Mouse (Mus musculus) lung, embryonic 14.5 days (tissue): ENCODE results near the gene Ccdc88b. TPM values are rescaled to one million over a fixed set of nuclear protein-coding genes. Genes with fewer than 3 reads are reported as not detected.
A peak's percentile ranks its signal among the peaks of the same experiment; 100 is the strongest.

Experiments
- ATAC-seq: fragments of 200-750 bp; cut with Nextera tagmentation; 2 replicates; pipeline ENCODE4 v1.8.0; 2017; ENCODE audit warnings: mild to moderate bottlenecking, moderate TSS enrichment, moderate library complexity; ENCODE audit not compliant: insufficient read depth
- DNase-seq: peaks from one replicate; pipeline ENCODE4 v3.0.0-alpha.2; 2015
- H3K27ac ChIP-seq: fragments of 300-500 bp; sonication (generic); 2 replicates; pipeline ENCODE4 v1.5.1; 2014; ENCODE audit warnings: low read depth, mild to moderate bottlenecking, moderate library complexity
- H3K27me3 ChIP-seq: fragments of 300-500 bp; sonication (generic); 2 replicates; pipeline ENCODE4 v1.6.1; 2014; ENCODE audit warnings: low read length, control low read depth; ENCODE audit not compliant: insufficient read depth
- H3K36me3 ChIP-seq: fragments of 300-500 bp; sonication (generic); 2 replicates; pipeline ENCODE4 v1.6.1; 2014; ENCODE audit warnings: control low read depth; ENCODE audit not compliant: insufficient read depth
- H3K4me1 ChIP-seq: fragments of 300-500 bp; sonication (generic); 2 replicates; pipeline ENCODE4 v1.6.1; 2014; ENCODE audit warnings: antibody characterized with exemption, control low read depth; ENCODE audit not compliant: insufficient read depth
- H3K4me2 ChIP-seq: fragments of 300-500 bp; sonication (generic); 2 replicates; pipeline ENCODE4 v1.6.1; 2014; ENCODE audit warnings: mild to moderate bottlenecking
- H3K4me3 ChIP-seq: fragments of 300-500 bp; sonication (generic); 2 replicates; pipeline ENCODE4 v1.5.1; 2014; ENCODE audit warnings: low read depth, low read length
- H3K9ac ChIP-seq: fragments of 300-500 bp; sonication (generic); 2 replicates; pipeline ENCODE4 v1.6.1; 2014
- H3K9me3 ChIP-seq: fragments of 300-500 bp; sonication (generic); 2 replicates; pipeline ENCODE4 v1.6.1; 2016; ENCODE audit warnings: low read depth, low read length, control low read depth
- CTCF ChIP-seq: IDR thresholded peaks from 2 replicates; pipeline ENCODE4 v1.5.1; 2016; ENCODE audit warnings: antibody characterized with exemption, low read depth
- WGBS: fragments of 180-500 bp; shearing (Covaris S2); extraction: QIAGEN DNeasy Blood & Tissue Kit; methylation state at CpG from one replicate; pipeline ENCODE4 v1.1.7; 2014; 5-methylcytosine and 5-hydroxymethylcytosine counted together
- polyA plus RNA-seq: library from polyadenylated mRNA; unstranded; fragments of >200 nt; fragmentation: Nextera tagmentation; extraction: Ambion mirVana; gene quantifications from 2 replicates; pipeline ENCODE4 v1.2.1, GENCODE M21; 2014

Ccdc88b gene
- polyA plus RNA-seq, 1 experiment from 2014 or later, result 1.5 TPM

- H3K4me3 ChIP-seq, result no peak overlapping the region
- no peaks in the 10 kb centered on the region for H3K9me3 ChIP-seq
- whole genome bisulfite sequencing, result 66% methylated on average over 5 of the region's 5 CpGs
- TF ChIP-seq CTCF, result peak; percentile 67
- no peaks in the 10 kb centered on the region for H3K27me3 ChIP-seq
- H3K4me1 ChIP-seq, result no peaks in the 10 kb centered on the region
- H3K9ac ChIP-seq, result no peak overlapping the region
- no peak for ATAC-seq
- no peak overlapping the region for H3K27ac ChIP-seq
- H3K36me3 ChIP-seq, result no peaks in the 10 kb centered on the region
- no peak overlapping the region for H3K4me2 ChIP-seq
- DNase-seq, result peak; percentile 41
These were observed 13.7 kb upstream of the Ccdc88b start for GRCm38 (mm10) chr19:6871574-6872271.

GRCm38 (mm10) chr19:6869355-6869754 is 11.3 kb upstream of the Ccdc88b start:
- no peaks in the 10 kb centered on the region for H3K9me3 ChIP-seq
- ATAC-seq (peak; percentile 69; the same call in 1 of the 2 replicates), DNase-seq (peak; percentile 74)
- 0 out of 2 replicates have a peak overlapping the region, but pooled peaks have one; percentile 3 for H3K4me3 ChIP-seq
- no peak overlapping the region for H3K27ac ChIP-seq
- WGBS, result under 1% methylated on average over 5 of the region's 5 CpGs
- TF ChIP-seq CTCF, result no peak
- no peaks in the 10 kb centered on the region for H3K4me1 ChIP-seq
- no peaks in the 10 kb centered on the region for H3K36me3 ChIP-seq
- H3K4me2 ChIP-seq, result peak overlapping the region; percentile 49
- H3K27me3 ChIP-seq, result no peaks in the 10 kb centered on the region
- H3K9ac ChIP-seq, result 0 out of 2 replicates have a peak overlapping the region, but pooled peaks have one; percentile 4

- no peaks in the 10 kb centered on the region for H3K4me1 ChIP-seq
- H3K36me3 ChIP-seq, result no peaks in the 10 kb centered on the region
- H3K4me2 ChIP-seq, result no peak overlapping the region
- H3K4me3 ChIP-seq, result no peak overlapping the region
- no peaks in the 10 kb centered on the region for H3K9me3 ChIP-seq
- TF ChIP-seq CTCF, result no peak
- ATAC-seq (no peak), DNase-seq (no peak)
- no peaks in the 10 kb centered on the region for H3K27me3 ChIP-seq
- 89% methylated on average over 4 of the region's 4 CpGs for WGBS
- no peak overlapping the region for H3K9ac ChIP-seq
- no peak overlapping the region for H3K27ac ChIP-seq
These were observed 3.4 kb upstream of the Ccdc88b start for GRCm38 (mm10) chr19:6861451-6861850.

- 0 out of 2 replicates have a peak, but pooled peaks cover 4% of the 10 kb centered on the region for H3K27me3 ChIP-seq
- ATAC-seq, result no peak
- no peak overlapping the region for H3K4me2 ChIP-seq
- H3K9ac ChIP-seq, result no peak overlapping the region
- no peak overlapping the region for H3K4me3 ChIP-seq
- no peaks in the 10 kb centered on the region for H3K9me3 ChIP-seq
- no peak for DNase-seq
- no peak overlapping the region for H3K27ac ChIP-seq
- 78% methylated on average over 6 of the region's 6 CpGs for WGBS
- H3K4me1 ChIP-seq, result 0 out of 2 replicates have a peak, but pooled peaks cover 1% of the 10 kb centered on the region
- no peaks in the 10 kb centered on the region for H3K36me3 ChIP-seq
- TF ChIP-seq CTCF, result no peak
These were observed 2.7 kb upstream of the Ccdc88b start for GRCm38 (mm10) chr19:6860706-6861105.

- TF ChIP-seq CTCF, result no peak
- 0 out of 2 replicates have a peak, but pooled peaks cover 8% of the 10 kb centered on the region for H3K27me3 ChIP-seq
- no peak overlapping the region for H3K27ac ChIP-seq
- 0 out of 2 replicates have a peak, but pooled peaks cover 7% of the 10 kb centered on the region for H3K4me1 ChIP-seq
- no peaks in the 10 kb centered on the region for H3K36me3 ChIP-seq
- no peak overlapping the region for H3K9ac ChIP-seq
- no peak overlapping the region for H3K4me3 ChIP-seq
- H3K9me3 ChIP-seq, result no peaks in the 10 kb centered on the region
- WGBS, result 81% methylated on average over 3 of the region's 3 CpGs
- no peak overlapping the region for H3K4me2 ChIP-seq
- DNase-seq (no peak), ATAC-seq (no peak)
These were observed 2.0 kb upstream of the Ccdc88b start for GRCm38 (mm10) chr19:6859971-6860370.

DNA sequence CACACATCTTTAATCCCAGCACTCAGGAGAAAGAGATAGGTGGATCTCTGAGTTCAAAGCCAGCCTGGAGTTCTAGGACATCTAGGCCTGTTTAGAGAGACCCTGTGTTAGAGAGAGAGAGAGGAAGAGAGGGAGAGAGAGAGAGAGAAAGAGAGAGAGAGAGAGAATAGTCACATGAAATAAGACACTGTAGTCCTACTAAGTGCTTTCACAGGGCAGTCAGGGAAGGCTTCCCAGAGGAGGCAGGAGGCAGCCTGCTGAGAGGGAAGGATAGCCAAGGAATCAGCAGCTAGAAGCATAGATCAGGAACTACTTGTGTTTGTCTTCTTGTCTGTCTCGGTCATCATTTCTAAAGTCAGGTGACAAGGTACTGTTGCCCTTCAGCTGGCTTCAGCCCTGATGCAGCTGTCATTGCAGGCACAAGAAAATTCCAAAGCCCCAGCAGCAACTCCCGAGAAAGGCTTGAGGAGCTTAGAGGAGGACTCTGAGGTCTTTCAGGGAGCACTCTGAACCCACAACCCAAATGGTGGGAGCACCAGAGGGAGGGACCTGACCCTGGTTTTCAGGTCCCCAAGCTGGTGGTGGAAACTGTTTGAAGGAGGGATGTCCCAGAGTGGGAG is 1.1 kb upstream of the Ccdc88b start:
- TF ChIP-seq CTCF, result no peak
- 65% methylated on average over 2 of the region's 2 CpGs for WGBS
- no peak overlapping the region for H3K4me3 ChIP-seq
- no peaks in the 10 kb centered on the region for H3K9me3 ChIP-seq
- no peak overlapping the region for H3K4me2 ChIP-seq
- peaks cover 12% of the 10 kb centered on the region; the same call in 1 of the 2 replicates for H3K27me3 ChIP-seq
- no peak for ATAC-seq
- no peak overlapping the region for H3K27ac ChIP-seq
- H3K9ac ChIP-seq, result no peak overlapping the region
- DNase-seq, result no peak
- H3K4me1 ChIP-seq, result 0 out of 2 replicates have a peak, but pooled peaks cover 7% of the 10 kb centered on the region
- H3K36me3 ChIP-seq, result no peaks in the 10 kb centered on the region

DNA sequence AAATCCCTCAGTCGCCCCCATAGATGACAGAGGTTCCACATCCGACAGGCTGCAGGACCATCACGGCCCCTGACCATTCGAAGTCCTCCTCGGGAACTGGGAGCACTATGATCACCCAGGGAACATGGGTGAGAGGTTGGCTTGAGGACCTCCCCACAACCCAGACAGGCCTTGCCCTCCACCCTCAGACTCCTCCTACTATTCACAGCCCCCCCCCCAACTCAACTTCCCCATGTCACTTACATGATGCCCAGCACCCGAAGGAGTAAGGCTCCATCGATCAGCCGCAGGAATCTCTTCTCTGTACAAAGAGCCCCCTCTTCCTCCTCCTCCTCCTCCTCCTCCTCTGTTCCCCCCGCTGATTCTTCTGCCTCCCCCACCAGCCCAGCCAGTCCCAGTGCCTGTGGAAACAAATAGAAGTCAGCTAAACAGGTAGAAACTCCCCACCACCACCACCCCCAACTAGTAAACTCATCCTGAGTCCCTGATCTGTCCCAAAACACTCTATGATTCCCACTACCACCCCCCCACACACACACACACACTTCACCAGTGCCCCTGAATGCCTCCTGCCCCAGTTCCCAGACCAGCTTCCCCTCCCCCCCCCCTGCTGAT is 513 bp downstream of the Ccdc88b start:
- no peak overlapping the region for H3K9ac ChIP-seq
- no peak overlapping the region for H3K4me3 ChIP-seq
- H3K36me3 ChIP-seq, result no peaks in the 10 kb centered on the region
- H3K27me3 ChIP-seq, result peaks cover 12% of the 10 kb centered on the region; the same call in 1 of the 2 replicates
- H3K4me1 ChIP-seq, result 0 out of 2 replicates have a peak, but pooled peaks cover 7% of the 10 kb centered on the region
- no peaks in the 10 kb centered on the region for H3K9me3 ChIP-seq
- WGBS, result 63% methylated on average over 9 of the region's 9 CpGs
- TF ChIP-seq CTCF, result no peak
- no peak overlapping the region for H3K4me2 ChIP-seq
- no peak for ATAC-seq
- DNase-seq, result no peak
- H3K27ac ChIP-seq, result no peak overlapping the region
